Mouse (Mus musculus) thymus, postnatal 4 days (tissue): ENCODE data around the gene Rnf115.
"Not testable (repeated sequence)": the region's sequence is repeated elsewhere in the genome, so short reads cannot be mapped to it uniquely, and the experiment has no call there.

Experiments used
- DNase-seq: peaks from one replicate; pipeline ENCODE4 v3.0.0; 2021

Gene Rnf115

GRCm38 (mm10) chr3:96727343-96727827 lies at the start of gene Rnf115, which contains the start of gene Polr3c:
Rnf115 (plus strand) TSS chr3:96727664.
Polr3c (minus strand) TSS chr3:96727628.
- DNase-seq: peak; percentile 84

DNA sequence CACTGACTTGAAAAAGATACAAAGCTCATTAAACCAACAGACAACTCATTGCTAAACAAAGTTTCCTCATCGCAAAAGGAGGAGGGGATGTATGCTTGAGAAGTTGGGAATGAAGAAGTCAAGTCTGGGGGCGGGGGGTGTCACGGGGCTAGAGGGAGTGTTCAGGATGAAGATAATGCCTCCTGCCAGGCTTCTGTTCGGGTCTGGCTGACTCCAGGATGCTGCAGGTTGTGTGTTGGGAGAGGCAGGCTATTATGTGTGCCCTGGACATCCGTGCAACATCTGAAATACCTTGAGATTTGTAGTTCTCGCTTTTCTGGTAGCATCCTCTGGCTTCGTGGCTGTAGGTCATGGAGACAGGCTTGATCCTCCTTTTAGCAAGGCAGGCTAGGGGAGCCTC lies 49.0 kb upstream of the Rnf115 start:
- DNase-seq: no peak

DNA sequence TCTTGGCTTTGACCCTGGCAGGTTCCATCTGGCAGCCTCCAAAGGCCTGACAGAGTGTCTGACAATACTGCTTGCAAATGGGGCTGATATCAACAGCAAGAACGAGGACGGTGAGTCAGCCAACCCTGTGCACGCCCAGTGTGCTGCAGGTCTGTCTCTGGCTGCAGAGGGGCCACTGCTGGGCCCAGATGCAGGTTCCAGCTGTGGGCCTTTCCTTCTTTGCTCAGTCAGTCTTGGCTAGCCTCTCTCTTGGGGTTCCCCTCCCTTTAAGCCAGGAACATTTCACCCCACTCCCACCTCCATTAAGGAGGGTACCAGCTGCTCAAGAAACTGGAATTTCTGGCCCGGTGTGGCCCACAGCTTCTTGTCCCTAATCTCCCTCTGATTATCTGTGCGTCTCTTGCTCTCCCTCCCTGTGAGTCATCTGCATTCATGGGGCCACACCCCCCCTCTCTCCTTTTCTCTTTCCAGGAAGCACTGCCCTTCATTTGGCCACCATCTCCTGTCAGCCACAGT lies 48.2 kb upstream of the Rnf115 start:
- no peak for DNase-seq

DNA sequence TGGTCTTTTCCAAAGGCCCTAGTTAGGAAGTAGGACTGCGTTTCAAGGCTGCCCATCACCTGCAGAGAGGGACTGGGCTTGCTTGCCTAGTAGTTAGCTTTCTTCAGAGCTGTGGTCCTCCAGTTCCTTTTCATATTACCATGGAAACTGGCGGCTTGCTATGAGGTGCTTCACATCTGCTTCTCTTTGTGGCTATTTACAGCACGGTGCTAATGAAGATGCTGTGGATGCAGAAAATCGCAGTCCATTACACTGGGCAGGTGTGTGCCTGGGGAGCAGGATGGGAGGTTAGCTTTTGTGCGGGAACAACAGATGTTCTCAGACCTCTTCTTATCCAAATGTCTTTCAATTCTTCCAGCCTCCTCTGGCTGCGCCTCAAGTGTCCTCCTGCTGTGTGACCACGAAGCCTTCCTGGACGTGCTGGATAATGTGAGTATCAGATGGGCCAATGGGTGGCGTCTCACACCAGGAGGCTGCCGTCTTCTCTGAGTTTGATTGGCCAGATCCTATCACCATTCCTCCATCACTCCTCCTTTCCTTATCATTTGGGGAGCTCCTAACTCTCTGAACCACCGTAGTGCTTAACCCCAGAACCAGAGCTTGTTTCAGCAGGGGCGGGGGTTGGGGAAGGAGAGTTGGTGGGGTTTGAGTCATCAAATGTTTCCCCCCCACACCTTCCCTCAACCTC lies 47.1 kb upstream of the Rnf115 start:
- no peak for DNase-seq

DNA sequence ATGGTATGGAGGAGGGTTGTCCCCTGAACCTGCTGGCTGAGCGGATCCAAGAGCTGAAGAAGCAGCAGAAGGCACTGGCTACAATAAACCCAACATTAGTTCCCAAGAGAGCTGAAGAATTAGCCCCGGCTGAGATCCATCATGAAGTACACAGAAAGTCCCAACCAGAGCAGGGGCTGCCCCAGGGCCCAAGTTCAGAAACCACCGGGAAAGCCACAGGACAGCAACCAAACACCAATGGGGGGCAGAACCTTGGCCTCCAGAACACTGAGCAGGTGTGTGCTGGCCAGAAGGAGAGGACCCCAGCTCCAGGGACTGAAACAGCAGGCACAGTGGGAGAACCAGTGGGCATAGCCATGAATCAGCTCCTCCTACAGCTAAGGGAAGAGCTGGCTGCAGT lies 44.0 kb upstream of the Rnf115 start:
- DNase-seq: no peak

GRCm38 (mm10) chr3:96684151-96684821 lies 43.2 kb upstream of the Rnf115 start:
- DNase-seq: no peak

DNA sequence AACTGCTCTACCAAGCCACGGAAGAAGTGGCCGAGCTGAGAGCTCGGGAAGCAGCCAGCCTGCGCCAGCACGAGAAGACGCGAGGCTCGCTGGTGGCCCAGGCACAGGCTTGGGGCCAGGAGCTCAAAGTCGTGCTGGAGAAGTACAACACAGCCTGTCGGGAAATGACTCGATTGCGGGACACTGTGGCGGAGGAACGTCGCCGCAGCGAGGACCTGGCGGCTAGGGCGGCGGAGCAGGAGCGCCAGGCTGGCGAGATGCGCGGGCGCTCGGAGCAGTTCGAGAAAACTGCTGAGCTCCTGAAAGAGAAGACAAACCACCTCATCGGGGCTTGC lies 42.7 kb upstream of the Rnf115 start:
- no peak for DNase-seq

GRCm38 (mm10) chr3:96686057-96686456 lies 41.4 kb upstream of the Rnf115 start:
- DNase-seq: not testable (repeated sequence)

DNA sequence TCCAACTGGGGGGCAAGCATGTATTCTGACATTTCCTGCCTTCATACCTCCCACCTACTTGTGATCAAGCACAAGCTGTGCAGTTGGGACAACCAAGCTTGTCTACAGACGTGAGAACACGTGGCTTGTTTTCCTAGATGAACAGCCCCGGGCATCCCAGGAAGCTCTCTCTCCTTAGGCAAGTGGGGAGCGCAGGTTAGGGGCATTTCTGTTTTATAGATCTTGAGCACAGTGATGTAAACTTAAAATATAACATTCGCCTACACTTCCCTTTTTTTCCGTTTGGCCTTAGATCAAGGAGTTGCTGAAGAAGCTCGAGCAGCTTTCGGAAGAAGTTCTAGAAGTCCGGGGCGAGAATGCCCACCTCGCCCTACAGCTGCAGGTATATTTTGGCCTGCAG lies 38.6 kb upstream of the Rnf115 start:
- no peak for DNase-seq

DNA sequence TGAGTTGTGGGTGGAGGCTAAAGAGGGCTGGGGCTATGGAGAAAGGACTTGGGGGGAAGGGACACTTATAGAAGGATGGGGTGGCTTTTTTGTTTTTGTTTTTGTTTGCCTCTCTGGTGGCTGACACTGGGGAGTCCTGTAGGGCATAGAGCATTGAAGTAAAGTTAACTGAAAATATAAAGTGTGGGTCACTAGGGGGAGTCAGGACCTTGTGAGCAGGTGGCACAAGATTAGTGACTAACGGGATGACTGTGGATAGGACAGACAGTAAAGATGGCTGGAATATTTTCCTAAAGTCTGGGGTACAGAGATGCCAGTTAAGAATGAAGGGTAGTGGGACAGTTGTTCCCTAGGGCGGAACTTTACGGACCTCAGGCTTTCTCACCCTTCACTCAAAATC lies 37.2 kb upstream of the Rnf115 start:
- no peak for DNase-seq

- peak; percentile 35 for DNase-seq
Observed at GRCm38 (mm10) chr3:96692506-96692905, 35.0 kb upstream of the Rnf115 start.

- DNase-seq: no peak
Observed at GRCm38 (mm10) chr3:96693579-96693978, 33.9 kb upstream of the Rnf115 start.

GRCm38 (mm10) chr3:96696198-96696765 lies 31.2 kb upstream of the Rnf115 start, which contains the start of gene Pias3:
Pias3 (plus strand) TSS chr3:96696384.
- DNase-seq: peak; percentile 69

DNA sequence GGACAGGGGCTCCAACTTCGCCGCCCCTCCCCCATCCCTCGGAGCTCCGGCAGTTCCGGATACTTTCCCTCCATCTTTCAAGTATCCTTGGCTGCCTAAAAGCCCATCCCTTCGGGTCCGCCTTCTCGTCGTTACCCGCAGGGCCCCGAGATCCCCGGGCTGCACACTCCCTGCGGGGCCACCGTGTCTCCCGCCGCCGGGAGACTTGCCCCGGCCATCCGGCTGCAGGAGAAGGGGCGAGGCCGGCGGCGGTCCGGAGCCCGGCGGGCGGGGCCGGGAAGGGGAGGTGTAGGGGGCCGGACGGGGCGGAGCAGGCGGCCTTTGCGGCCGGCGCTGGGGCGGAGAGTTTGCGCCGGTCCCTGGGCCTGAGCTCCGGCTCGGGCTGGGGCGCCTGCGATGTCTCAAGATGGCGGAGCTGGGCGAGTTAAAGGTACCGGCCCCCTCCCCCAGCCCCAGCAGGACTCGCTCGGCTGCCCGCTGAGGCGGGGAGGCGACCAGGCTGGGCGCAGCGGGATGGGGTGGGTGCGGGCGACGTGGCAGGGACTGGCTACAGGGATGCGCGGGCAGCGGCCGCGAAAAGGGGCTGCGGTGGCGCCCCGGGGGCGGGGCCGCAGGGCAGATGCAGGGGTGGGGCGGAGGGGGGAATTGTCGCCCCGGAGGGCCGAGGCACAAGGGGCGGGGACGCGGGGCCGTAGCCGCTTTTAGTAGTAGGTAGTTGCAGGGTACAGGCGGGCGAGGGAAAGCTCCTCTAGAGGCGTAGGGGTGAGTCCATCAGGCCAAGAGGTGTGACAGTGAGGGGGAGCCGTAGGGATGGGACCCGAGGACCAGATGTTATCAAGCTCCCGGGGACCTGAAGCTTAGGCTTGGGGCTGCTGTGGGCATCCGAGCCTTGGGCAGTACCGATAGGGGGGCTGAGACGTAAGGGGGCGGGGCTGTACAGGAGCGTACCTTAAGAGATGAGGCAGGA lies 30.4 kb upstream of the Rnf115 start:
- DNase-seq: peak; percentile 80

DNA sequence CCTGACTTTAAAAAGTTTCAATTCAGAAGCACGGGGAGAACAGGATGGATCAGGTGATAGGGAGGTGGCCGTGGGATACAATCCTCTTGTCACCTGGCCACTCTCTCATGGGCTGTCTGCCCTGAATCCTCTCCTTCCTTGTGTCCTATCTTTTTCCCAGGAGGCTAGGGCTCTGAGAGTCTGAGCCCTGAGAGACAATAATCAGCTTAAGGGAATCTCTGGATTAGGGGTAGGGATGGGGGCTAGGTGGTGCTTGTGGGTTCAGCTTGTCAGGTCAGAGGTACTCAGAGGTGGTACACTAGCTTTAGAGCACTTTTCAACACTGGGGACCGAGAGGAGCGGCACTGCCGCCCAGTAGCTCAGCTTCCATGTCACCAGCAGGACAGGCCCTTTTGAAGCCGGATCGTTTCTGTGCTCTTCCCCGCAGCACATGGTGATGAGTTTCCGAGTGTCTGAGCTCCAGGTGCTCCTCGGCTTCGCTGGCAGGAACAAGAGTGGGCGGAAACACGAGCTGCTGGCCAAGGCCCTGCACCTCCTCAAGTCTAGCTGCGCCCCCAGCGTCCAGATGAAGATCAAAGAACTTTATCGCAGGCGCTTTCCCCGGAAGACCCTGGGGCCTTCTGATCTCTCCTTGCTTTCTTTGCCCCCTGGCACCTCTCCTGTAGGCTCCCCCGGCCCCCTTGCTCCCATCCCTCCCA lies 28.3 kb upstream of the Rnf115 start:
- no peak for DNase-seq

GRCm38 (mm10) chr3:96700376-96700775 lies 27.1 kb upstream of the Rnf115 start:
- peak; percentile 74 for DNase-seq

DNA sequence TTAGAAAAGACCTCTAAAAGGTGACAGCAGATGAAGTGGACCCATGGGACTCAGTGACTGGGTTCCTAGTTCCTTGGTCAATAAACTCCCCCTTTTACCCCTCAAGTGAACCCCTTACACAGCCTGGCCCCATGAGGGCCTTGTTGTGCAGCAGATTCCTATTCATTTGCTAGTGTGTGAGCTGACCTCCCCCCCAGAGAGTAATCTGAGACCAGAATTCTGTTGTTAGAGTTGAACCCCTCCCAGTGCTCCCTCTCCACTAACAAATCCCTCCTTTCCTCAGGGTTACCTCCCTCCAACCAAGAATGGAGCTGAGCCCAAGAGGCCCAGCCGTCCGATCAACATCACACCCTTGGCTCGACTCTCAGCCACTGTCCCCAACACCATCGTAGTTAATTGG lies 26.5 kb upstream of the Rnf115 start:
- DNase-seq: no peak

DNA sequence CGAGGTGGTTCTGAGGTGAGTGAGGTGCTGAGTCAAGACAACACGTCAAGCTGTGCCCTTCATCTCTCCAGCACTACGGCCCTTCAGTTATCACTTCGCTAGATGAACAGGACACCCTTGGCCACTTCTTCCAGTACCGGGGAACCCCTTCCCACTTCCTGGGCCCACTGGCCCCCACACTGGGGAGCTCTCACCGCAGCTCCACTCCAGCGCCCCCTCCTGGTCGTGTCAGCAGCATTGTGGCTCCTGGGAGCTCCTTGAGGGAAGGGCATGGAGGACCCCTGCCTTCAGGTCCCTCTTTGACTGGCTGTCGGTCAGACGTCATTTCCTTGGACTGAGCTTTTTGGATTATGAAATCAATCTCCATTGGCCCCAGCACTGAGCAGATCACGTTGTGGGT lies 22.7 kb upstream of the Rnf115 start:
- peak; percentile 81 for DNase-seq

DNA sequence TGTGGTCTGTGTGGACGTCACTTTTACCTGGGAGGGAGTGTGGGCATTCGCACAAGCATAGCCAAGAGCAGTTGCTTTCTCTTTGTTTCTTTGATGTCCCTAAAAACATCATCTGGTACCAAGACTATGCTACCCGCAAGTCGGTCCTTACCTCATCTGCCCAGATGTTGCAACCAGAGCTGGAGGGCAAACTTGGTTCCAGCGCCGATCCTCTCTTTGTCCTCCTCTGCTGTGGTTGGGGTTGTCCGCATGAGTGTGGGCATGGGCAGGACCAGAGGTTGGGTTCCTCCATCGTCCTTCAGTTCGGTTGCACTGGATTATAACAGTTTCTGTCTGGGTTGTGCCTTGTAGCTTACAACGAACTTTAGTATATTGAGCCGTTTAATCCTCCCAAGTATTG lies 21.2 kb upstream of the Rnf115 start:
- DNase-seq: no peak

GRCm38 (mm10) chr3:96706984-96707383 lies 20.5 kb upstream of the Rnf115 start:
- no peak for DNase-seq

DNA sequence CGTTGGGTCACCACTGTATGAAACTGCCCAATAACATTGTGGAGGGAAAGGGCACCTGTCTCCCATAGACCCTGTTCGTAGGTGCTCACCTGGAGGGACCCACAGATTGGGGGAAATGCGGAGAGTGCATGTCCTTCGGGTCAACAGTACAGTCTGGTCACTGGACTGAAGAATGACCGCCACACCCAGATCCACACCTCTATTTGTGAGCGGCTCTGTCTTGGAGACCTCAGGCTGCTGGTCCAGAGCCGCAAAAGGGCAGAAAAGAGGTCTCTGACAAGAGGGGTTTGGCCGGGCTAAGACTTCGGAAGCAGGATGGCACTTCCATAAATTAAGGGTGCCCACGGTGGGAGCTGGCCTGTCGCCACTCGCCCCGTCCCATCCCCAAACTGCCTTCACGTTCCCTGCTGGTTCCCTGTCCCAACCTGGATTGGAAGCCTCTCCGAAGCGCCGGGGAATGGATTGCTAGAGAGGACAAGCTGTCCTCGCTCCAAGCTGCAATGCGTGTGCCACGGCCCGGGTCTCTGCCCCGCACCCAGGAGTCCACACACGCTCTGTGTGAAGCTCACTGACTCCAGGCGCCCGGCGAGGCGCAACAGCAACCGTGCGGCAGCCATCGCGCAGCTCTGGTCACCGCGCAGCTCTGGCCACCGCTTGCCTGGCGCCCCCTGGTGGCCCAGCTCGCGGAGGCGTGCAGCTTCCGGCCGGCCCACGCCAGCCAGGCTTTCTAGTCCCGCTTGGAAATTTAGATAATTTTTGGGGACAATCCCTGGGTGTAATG lies 19.4 kb upstream of the Rnf115 start, which contains the start of gene Nudt17:
Gene Nudt17, minus strand, starts transcription at position 660 of the 781 bp plus-strand sequence.
- peak; percentile 86 for DNase-seq
